Mouse (Mus musculus) lung, postnatal 0 days (tissue): ENCODE results near the gene Mfsd12. TPM values are rescaled to one million over a fixed set of nuclear protein-coding genes. Genes with fewer than 3 reads are reported as not detected.

Source experiments
- ATAC-seq: fragments of 200-750 bp; cut with Nextera tagmentation; 2 replicates; pipeline ENCODE4 v1.8.0; 2017; ENCODE audit warnings: moderate library complexity
- DNase-seq: peaks from one replicate; pipeline ENCODE4 v3.0.0-alpha.2; 2016; ENCODE audit warnings: low spot score
- H3K27ac ChIP-seq: fragments of 300-500 bp; sonication (generic); 2 replicates; pipeline ENCODE4 v1.5.1; 2014; ENCODE audit warnings: antibody characterized with exemption, mild to moderate bottlenecking, low read length, mixed read lengths
- H3K27me3 ChIP-seq: fragments of 300-500 bp; sonication (generic); replicated peaks from 2 replicates; pipeline ENCODE4 v1.6.1; 2014; ENCODE audit warnings: low read length, mixed read lengths; ENCODE audit not compliant: insufficient read depth
- H3K36me3 ChIP-seq: fragments of 300-500 bp; sonication (generic); 2 replicates; pipeline ENCODE4 v1.6.1; 2014; ENCODE audit warnings: low read length, mixed read lengths; ENCODE audit not compliant: insufficient read depth
- H3K4me1 ChIP-seq: fragments of 300-500 bp; sonication (generic); 2 replicates; pipeline ENCODE4 v1.6.1; 2014; ENCODE audit warnings: antibody characterized with exemption, low read depth, low read length, mixed read lengths; ENCODE audit not compliant: insufficient read depth
- H3K4me2 ChIP-seq: fragments of 300-500 bp; sonication (generic); replicated peaks from 2 replicates; pipeline ENCODE4 v1.6.1; 2014; ENCODE audit warnings: low read depth, mild to moderate bottlenecking, low read length, moderate library complexity, mixed read lengths
- H3K4me3 ChIP-seq: fragments of 300-500 bp; sonication (generic); 2 replicates; pipeline ENCODE4 v1.5.1; 2014; ENCODE audit warnings: low read depth, low read length
- H3K9ac ChIP-seq: fragments of 300-500 bp; sonication (generic); replicated peaks from 2 replicates; pipeline ENCODE4 v1.6.1; 2014; ENCODE audit warnings: low read depth, mild to moderate bottlenecking
- H3K9me3 ChIP-seq: fragments of 300-500 bp; sonication (generic); 2 replicates; pipeline ENCODE4 v1.6.1; 2016; ENCODE audit warnings: low read length, mixed read lengths
- CTCF ChIP-seq: IDR thresholded peaks from 2 replicates; pipeline ENCODE4 v1.5.1; 2016; ENCODE audit warnings: antibody characterized with exemption, mild to moderate bottlenecking
- EP300 ChIP-seq: IDR thresholded peaks from 2 replicates; pipeline ENCODE4 v1.6.1; 2016; ENCODE audit warnings: antibody characterized with exemption, mild to moderate bottlenecking, control low read depth
- WGBS: fragments of 180-500 bp; shearing (Covaris S2); extraction: QIAGEN DNeasy Blood & Tissue Kit; methylation state at CpG from one replicate; pipeline ENCODE4 v1.1.7; 2014; 5-methylcytosine and 5-hydroxymethylcytosine counted together
- microRNA-seq: library from miRNA; unstranded; fragments of <30 nt; microRNA quantifications from one replicate; pipeline ENCODE4, GENCODE M21; 2016
- polyA plus RNA-seq: library from polyadenylated mRNA; unstranded; fragments of >200 nt; fragmentation: Nextera tagmentation; extraction: Ambion mirVana; gene quantifications from 2 replicates; pipeline ENCODE4 v1.2.1, GENCODE M21; 2015

The Mfsd12 gene
- polyA plus RNA-seq, 1 experiment from 2014 or later: 14.0 TPM

DNA sequence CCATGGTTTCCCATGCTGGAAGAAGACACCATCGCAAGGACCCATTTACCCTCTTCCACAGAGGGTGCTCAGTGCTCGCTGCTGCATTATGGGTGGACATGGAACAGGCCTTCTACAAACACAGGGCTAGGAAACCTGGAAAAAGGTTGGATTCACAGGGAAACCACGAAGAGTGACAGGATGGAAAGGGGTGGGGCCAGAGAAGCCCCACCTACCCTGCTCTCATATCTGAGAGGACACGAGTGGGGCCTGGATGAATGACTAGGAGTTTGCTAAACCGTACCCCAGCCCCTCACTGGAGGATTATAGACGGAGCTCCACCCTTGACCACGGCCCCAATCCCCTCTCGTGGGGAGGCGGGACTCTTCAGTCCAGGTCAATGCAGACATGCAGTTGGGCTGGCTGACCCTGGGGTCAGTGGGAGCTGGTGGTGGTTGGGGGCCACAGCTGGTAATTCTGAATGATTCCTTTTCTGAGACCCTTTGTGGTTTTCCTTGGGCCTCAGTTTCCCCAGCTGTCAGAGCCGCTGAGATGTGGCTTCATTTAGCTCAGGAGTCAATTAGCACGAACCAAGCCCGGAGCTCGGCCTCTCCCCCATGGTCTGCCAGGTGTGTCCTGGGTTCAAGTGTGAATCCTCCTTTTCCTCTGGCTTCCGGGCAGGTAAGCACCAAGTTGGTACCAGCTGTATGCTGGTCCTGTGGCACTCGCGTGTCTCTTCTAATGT lies 55.5 kb downstream of the Mfsd12 start:
- DNase-seq: peak; percentile 26
- peak overlapping the region; percentile 89 for H3K27ac ChIP-seq
- no peak for ATAC-seq
- H3K4me1 ChIP-seq: peaks cover 68% of the 10 kb centered on the region
- 0 out of 2 replicates have a peak, but pooled peaks have one; percentile 7 for TF ChIP-seq EP300
- TF ChIP-seq CTCF: no peak
- H3K9ac ChIP-seq: no peak overlapping the region
- H3K4me2 ChIP-seq: no peak overlapping the region
- no peaks in the 10 kb centered on the region for H3K9me3 ChIP-seq
- H3K36me3 ChIP-seq: no peaks in the 10 kb centered on the region
- WGBS: 62% methylated on average over 16 of the region's 16 CpGs
- H3K4me3 ChIP-seq: no peak overlapping the region
- no peaks in the 10 kb centered on the region for H3K27me3 ChIP-seq

DNA sequence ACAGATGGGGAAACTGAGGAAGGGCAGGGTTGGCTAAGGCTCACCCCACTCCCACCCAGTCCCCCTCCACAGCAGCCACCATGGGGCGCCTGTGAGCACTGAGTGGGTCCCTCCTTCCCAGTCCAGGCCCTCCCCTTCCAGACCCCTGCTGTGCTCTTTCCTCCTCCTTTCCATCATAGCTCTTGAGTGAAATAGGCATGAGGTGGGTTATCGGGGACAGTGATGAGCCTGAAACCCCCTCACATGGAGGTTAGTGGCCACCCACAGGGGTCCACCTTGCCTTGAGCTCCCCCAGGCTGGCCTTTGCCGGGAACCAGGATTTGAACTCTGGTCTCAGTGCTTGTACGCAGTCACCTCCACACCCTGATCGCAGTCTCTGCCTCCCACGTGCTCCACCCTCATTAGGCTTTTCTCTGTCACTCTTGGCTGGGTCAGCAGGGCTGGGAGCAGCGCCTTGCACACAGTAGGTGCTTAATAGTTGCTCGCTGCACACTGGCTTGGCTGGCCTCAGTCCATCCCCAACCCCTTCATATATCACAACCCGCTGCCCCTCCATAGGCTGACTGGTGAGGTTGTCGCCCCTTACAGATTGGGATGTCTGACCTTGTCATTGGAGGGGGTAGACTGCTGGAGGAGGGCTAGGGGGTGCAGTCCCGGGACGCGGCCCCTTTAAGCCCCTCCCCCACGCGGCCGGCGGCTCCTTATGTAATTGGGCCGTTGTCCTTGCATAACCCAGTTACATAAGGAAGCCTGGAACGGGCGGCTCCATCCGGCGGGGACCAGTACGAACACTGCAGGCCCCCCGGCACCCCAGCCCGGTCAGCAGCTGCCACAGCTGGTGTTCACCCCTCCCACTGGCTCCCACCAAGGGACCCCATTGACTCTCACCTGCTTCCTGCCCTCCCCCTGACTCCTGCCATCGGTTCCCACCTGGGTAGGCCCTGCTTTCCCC lies 56.3 kb downstream of the Mfsd12 start:
- Histone ChIP-seq H3K9ac (0 out of 2 replicates have a peak overlapping the region, but pooled peaks have one; percentile 16), H3K4me1 (peaks cover 60% of the 10 kb centered on the region), H3K36me3 (no peaks in the 10 kb centered on the region), H3K9me3 (no peaks in the 10 kb centered on the region), H3K4me2 (peak overlapping the region; percentile 52), H3K27ac (peak overlapping the region; percentile 89), H3K27me3 (no peaks in the 10 kb centered on the region), H3K4me3 (0 out of 2 replicates have a peak overlapping the region, but pooled peaks have one; percentile 10)
- TF ChIP-seq EP300 (peak; percentile 89), CTCF (peak; percentile 40)
- ATAC-seq: peak; percentile 49
- WGBS: 24% methylated on average over 24 of the region's 26 CpGs
- peak; percentile 90 for DNase-seq

GRCm38 (mm10) chr10:81414682-81415081 lies 57.4 kb downstream of the Mfsd12 start:
- Histone ChIP-seq H3K27ac (peak overlapping the region; percentile 89), H3K4me1 (peaks cover 54% of the 10 kb centered on the region), H3K36me3 (no peaks in the 10 kb centered on the region), H3K4me3 (no peak overlapping the region), H3K4me2 (peak overlapping the region; percentile 52), H3K9ac (no peak overlapping the region), H3K9me3 (no peaks in the 10 kb centered on the region), H3K27me3 (no peaks in the 10 kb centered on the region)
- TF ChIP-seq CTCF (no peak), EP300 (no peak)
- no peak for ATAC-seq
- DNase-seq: peak; percentile 53

- Histone ChIP-seq H3K27me3 (no peaks in the 10 kb centered on the region), H3K36me3 (no peaks in the 10 kb centered on the region), H3K4me2 (no peak overlapping the region), H3K4me1 (peaks cover 54% of the 10 kb centered on the region), H3K9me3 (no peaks in the 10 kb centered on the region), H3K9ac (no peak overlapping the region), H3K4me3 (no peak overlapping the region), H3K27ac (peak overlapping the region; percentile 89; the same call in 1 of the 2 replicates)
- TF ChIP-seq CTCF: no peak
- no peak for TF ChIP-seq EP300
- peak; percentile 4 for DNase-seq
- 63% methylated on average over 5 of the region's 5 CpGs for whole genome bisulfite sequencing
- no peak for ATAC-seq
Measured at GRCm38 (mm10) chr10:81415146-81415545, 57.9 kb downstream of the Mfsd12 start.

Small RNAs within 50 kb of the gene (microRNA-seq; reads per million reads assigned to microRNA genes)
- gene Mir6913: not detected

Other genes with a start within 250 kb of the Mfsd12 start
- gene Zbtb7a, start 222.3 kb upstream of the Mfsd12 start, polyA plus RNA-seq: 58.2 and 62.0 TPM in 2 replicates
- 27.9 TPM in 2 replicates for gene Pias4, start 189.6 kb upstream of the Mfsd12 start, polyA plus RNA-seq
- gene Eef2, start 180.9 kb upstream of the Mfsd12 start, polyA plus RNA-seq: 509 and 537 TPM in 2 replicates
- 48.9 and 50.2 TPM in 2 replicates for gene Dapk3, start 174.5 kb upstream of the Mfsd12 start, polyA plus RNA-seq
- 0.16 and 0.25 TPM in 2 replicates for gene 4930442H23Rik, start 173.6 kb upstream of the Mfsd12 start, polyA plus RNA-seq
- gene Nmrk2, start 155.4 kb upstream of the Mfsd12 start, polyA plus RNA-seq: 0.80 and 0.92 TPM in 2 replicates
- not detected in 2 replicates for gene Atcay, start 126.7 kb upstream of the Mfsd12 start, polyA plus RNA-seq
- 2.3 and 2.4 TPM in 2 replicates for gene Zfr2, start 124.3 kb upstream of the Mfsd12 start, polyA plus RNA-seq
- gene Matk, start 104.6 kb upstream of the Mfsd12 start, polyA plus RNA-seq: 1.5 and 1.6 TPM in 2 replicates
- 132 and 162 TPM in 2 replicates for gene Mrpl54, start 90.6 kb upstream of the Mfsd12 start, polyA plus RNA-seq
- gene Apba3, start 90.5 kb upstream of the Mfsd12 start, polyA plus RNA-seq: 47.9 and 49.4 TPM in 2 replicates
- gene Tjp3, start 65.9 kb upstream of the Mfsd12 start, polyA plus RNA-seq: 24.1 and 30.8 TPM in 2 replicates
- 31.2 and 32.4 TPM in 2 replicates for gene Pip5k1c, start 64.5 kb upstream of the Mfsd12 start, polyA plus RNA-seq
- gene Cactin, start 36.4 kb upstream of the Mfsd12 start, polyA plus RNA-seq: 20.3 and 23.0 TPM in 2 replicates
- gene Tbxa2r, start 28.8 kb upstream of the Mfsd12 start, polyA plus RNA-seq: 19.6 and 28.4 TPM in 2 replicates
- gene Gipc3, start 14.2 kb upstream of the Mfsd12 start, polyA plus RNA-seq: 0.33 and 0.55 TPM in 2 replicates
- gene Hmg20b, start 7.0 kb upstream of the Mfsd12 start, polyA plus RNA-seq: 94.3 and 101 TPM in 2 replicates
- 5.4 and 6.6 TPM in 2 replicates for gene 4930404N11Rik, start 8.3 kb downstream of the Mfsd12 start, polyA plus RNA-seq
- gene Fzr1, start 21.0 kb downstream of the Mfsd12 start, polyA plus RNA-seq: 39.5 and 39.7 TPM in 2 replicates
- gene Dohh, start 26.9 kb downstream of the Mfsd12 start, polyA plus RNA-seq: 49.4 and 55.2 TPM in 2 replicates
- gene Gm48551, start 27.0 kb downstream of the Mfsd12 start, polyA plus RNA-seq: 2.4 and 3.0 TPM in 2 replicates
- 0.20 and 0.63 TPM in 2 replicates for gene Gm48552, start 31.5 kb downstream of the Mfsd12 start, polyA plus RNA-seq
- gene Smim24, start 35.6 kb downstream of the Mfsd12 start, polyA plus RNA-seq: 3.1 and 3.6 TPM in 2 replicates
- gene Nfic, start 98.1 kb downstream of the Mfsd12 start, polyA plus RNA-seq: 73.6 and 83.9 TPM in 2 replicates
- gene Celf5, start 125.2 kb downstream of the Mfsd12 start, polyA plus RNA-seq: 0.08 and 0.11 TPM in 2 replicates
- gene Ncln, start 138.9 kb downstream of the Mfsd12 start, polyA plus RNA-seq: 40.7 and 46.7 TPM in 2 replicates
- 19.0 and 19.3 TPM in 2 replicates for gene S1pr4, start 142.6 kb downstream of the Mfsd12 start, polyA plus RNA-seq
- 4.2 and 4.6 TPM in 2 replicates for gene Gna15, start 166.7 kb downstream of the Mfsd12 start, polyA plus RNA-seq
- gene Gna11, start 187.7 kb downstream of the Mfsd12 start, polyA plus RNA-seq: 62.5 and 63.2 TPM in 2 replicates
- gene Aes, start 202.0 kb downstream of the Mfsd12 start, polyA plus RNA-seq: 467 and 473 TPM in 2 replicates
- 29.9 and 37.0 TPM in 2 replicates for gene Tle2, start 217.1 kb downstream of the Mfsd12 start, polyA plus RNA-seq
- gene Tle6, start 243.6 kb downstream of the Mfsd12 start, polyA plus RNA-seq: 12.8 and 18.5 TPM in 2 replicates
- 0.07 and 0.29 TPM in 2 replicates for gene BC025920, start 248.8 kb downstream of the Mfsd12 start, polyA plus RNA-seq